Mouse (Mus musculus) neutrophil, adult 5-6 weeks (primary cell): ENCODE data around the gene Rtp4. TPM values are rescaled to one million over a fixed set of nuclear protein-coding genes. Genes with fewer than 3 reads are reported as not detected.

Experiments used
- ATAC-seq: fragments of 151-379, 151-347 bp; 2 replicates; pipeline ENCODE4 v1.8.0; 2017; ENCODE audit warnings: mild to moderate bottlenecking, moderate TSS enrichment; ENCODE audit not compliant: insufficient number of reproducible peaks, poor library complexity, low FRiP score, severe bottlenecking; ENCODE audit errors: extremely low read depth
- total RNA-seq: library from RNA; stranded (forward); fragments of 200-1000 nt; gene quantifications from 2 replicates; pipeline ENCODE4 v1.2.3, GENCODE M21; 2017

Gene Rtp4
- total RNA-seq, 1 experiment from 2014 or later = 123 TPM

- no peak for ATAC-seq
Measured at GRCm38 (mm10) chr16:23550981-23551582, 31.0 kb downstream of the Rtp4 start.

GRCm38 (mm10) chr16:23554673-23555072 lies 34.6 kb downstream of the Rtp4 start:
- ATAC-seq = no peak

- peak; percentile 91 for ATAC-seq
Measured at GRCm38 (mm10) chr16:23557195-23557594, 37.1 kb downstream of the Rtp4 start.

- ATAC-seq = peak; percentile 42; the same call in 1 of the 2 replicates
Measured at GRCm38 (mm10) chr16:23557669-23558068, 37.6 kb downstream of the Rtp4 start.

- ATAC-seq = no peak
Measured at GRCm38 (mm10) chr16:23568369-23568958, 48.4 kb downstream of the Rtp4 start.

- no peak for ATAC-seq
Measured at GRCm38 (mm10) chr16:23574561-23574960, 54.5 kb downstream of the Rtp4 start.

- no peak for ATAC-seq
Measured at GRCm38 (mm10) chr16:23591119-23592105, 71.3 kb downstream of the Rtp4 start.

GRCm38 (mm10) chr16:23592501-23592900 lies 72.4 kb downstream of the Rtp4 start:
- no peak for ATAC-seq

GRCm38 (mm10) chr16:23596696-23597095 lies 76.6 kb downstream of the Rtp4 start:
- ATAC-seq = no peak

GRCm38 (mm10) chr16:23597968-23598367 lies 77.9 kb downstream of the Rtp4 start:
- ATAC-seq = no peak

GRCm38 (mm10) chr16:23606220-23606619 lies 86.1 kb downstream of the Rtp4 start:
- ATAC-seq = no peak

- no peak for ATAC-seq
Measured at GRCm38 (mm10) chr16:23606651-23607050, 86.6 kb downstream of the Rtp4 start.

GRCm38 (mm10) chr16:23607911-23608410 lies 87.9 kb downstream of the Rtp4 start:
- no peak for ATAC-seq

GRCm38 (mm10) chr16:23609748-23610185 lies 89.7 kb downstream of the Rtp4 start:
- ATAC-seq = peak; percentile 68

- no peak for ATAC-seq
Measured at GRCm38 (mm10) chr16:23624205-23624604, 104.1 kb downstream of the Rtp4 start.

GRCm38 (mm10) chr16:23631531-23631930 lies 111.4 kb downstream of the Rtp4 start:
- ATAC-seq = no peak

- 0 out of 2 replicates have a peak, but pooled peaks have one; percentile 33 for ATAC-seq
Measured at GRCm38 (mm10) chr16:23632681-23633080, 112.6 kb downstream of the Rtp4 start.

- no peak for ATAC-seq
Measured at GRCm38 (mm10) chr16:23653028-23653427, 132.9 kb downstream of the Rtp4 start.

- ATAC-seq = no peak
Measured at GRCm38 (mm10) chr16:23653479-23653878, 133.4 kb downstream of the Rtp4 start.
